Mouse (Mus musculus): ENCODE data around the gene Daam2. TPM values are rescaled to one million over a fixed set of nuclear protein-coding genes. Genes with fewer than 3 reads are reported as not detected.

Daam2 gene
- total and polyA plus RNA-seq, 3 experiments: 0.04 to 0.41 TPM; not detected in 1

GRCm38 (mm10) chr17:49468223-49468622, 95.9 kb downstream of the Daam2 start:
- Histone ChIP-seq H3K27me3 (replicated peaks) (no peaks in the 10 kb centered on the region), H3K27ac (ENCODE audit: insufficient read depth, low read depth) (no peak overlapping the region), H3K4me3 (replicated peaks in 1 of 3; ENCODE audit: low read depth in 2 of 3, low read length in 2 of 3, poor library complexity in 1 of 3) (no peak overlapping the region), H3K4me1 (ENCODE audit: control insufficient read depth in 1 of 2, insufficient read depth in 2 of 2) (peaks cover 3 to 19% of the 10 kb centered on the region in 2 experiments), H3K4me2 (ENCODE audit: insufficient read depth, low read depth, poor library complexity, severe bottlenecking) (no peak overlapping the region), H3K79me2 (replicated peaks; ENCODE audit: control insufficient read depth, extremely low read depth, insufficient read depth, poor library complexity, severe bottlenecking) (no peaks in the 10 kb centered on the region), H3K9me3 (replicated peaks; ENCODE audit: low read length) (no peaks in the 10 kb centered on the region), H3K36me3 (replicated peaks in 1 of 2; ENCODE audit: control insufficient read depth in 1 of 2, insufficient read depth in 1 of 2, low read length in 1 of 2) (no peaks in the 10 kb centered on the region), H3K9ac (ENCODE audit: insufficient read depth, low read depth) (no peak overlapping the region)
- in situ Hi-C loops (cut with MboI; ENCODE audit: low pct_ligation_motif_present, low pct_unique_long_range_greater_than_20kb, low sequenced_read_pairs) (no loop called here), dilution Hi-C loops (cut with MboI; ENCODE audit: extremely low pct_ligation_motif_present, extremely low pct_unique_long_range_greater_than_20kb, low sequenced_read_pairs) (no loop called here)
- TF ChIP-seq UBTF (IDR thresholded peaks at IDR 0.05; ENCODE audit: low read depth, low read length): no peak
- TF ChIP-seq EP300 (IDR thresholded peaks at IDR 0.05; ENCODE audit: low read length): no peak
- no peak for TF ChIP-seq ZNF384 (IDR thresholded peaks at IDR 0.05; ENCODE audit: low read depth, low read length)
- no peak for TF ChIP-seq PAX5 (IDR thresholded peaks at IDR 0.05; ENCODE audit: low read length)
- TF ChIP-seq TBP (conservative IDR thresholded peaks at IDR 0.05; ENCODE audit: low read depth, low read length): no peak
- no peak for TF ChIP-seq JUN (IDR thresholded peaks at IDR 0.05; ENCODE audit: insufficient read depth, low read depth, low read length)
- peak; percentile 68 to 100 for TF ChIP-seq CTCF (conservative IDR thresholded peaks at IDR 0.05 in 1 of 2, IDR thresholded peaks at IDR 0.05 in 1 of 2; ENCODE audit: low read depth in 2 of 2, low read length in 2 of 2)
- no peak for TF ChIP-seq CHD1 (IDR thresholded peaks at IDR 0.05; ENCODE audit: low read depth, low read length)
- no peak for TF ChIP-seq KAT2A (IDR thresholded peaks at IDR 0.05; ENCODE audit: insufficient replicate concordance, low read length)
- no peak for TF ChIP-seq MAZ (IDR thresholded peaks at IDR 0.05; ENCODE audit: low read depth, low read length)
- no peak for TF ChIP-seq SIN3A (IDR thresholded peaks at IDR 0.05; ENCODE audit: low read length)
- TF ChIP-seq IRF4 (IDR thresholded peaks at IDR 0.05; ENCODE audit: low read depth, low read length): no peak
- TF ChIP-seq ETS1 (conservative IDR thresholded peaks at IDR 0.05; ENCODE audit: low read depth, low read length): no peak
- TF ChIP-seq GABPA (IDR thresholded peaks at IDR 0.05; ENCODE audit: insufficient replicate concordance, low read depth, low read length): no peak
- no peak for TF ChIP-seq ELF1 (IDR thresholded peaks at IDR 0.05; ENCODE audit: low read depth, low read length)
- no peak for TF ChIP-seq MXI1 (IDR thresholded peaks at IDR 0.05; ENCODE audit: low read depth, low read length)
- no peak for TF ChIP-seq MAFK (IDR thresholded peaks at IDR 0.05; ENCODE audit: insufficient replicate concordance, low read length)
- TF ChIP-seq ZMIZ1 (IDR thresholded peaks at IDR 0.05; ENCODE audit: low read depth, low read length): no peak
- TF ChIP-seq HCFC1 (IDR thresholded peaks at IDR 0.05; ENCODE audit: low read depth, low read length): no peak
- no peak for TF ChIP-seq MAX (IDR thresholded peaks at IDR 0.05; ENCODE audit: low read length)
- TF ChIP-seq BHLHE40 (IDR thresholded peaks at IDR 0.05; ENCODE audit: low read depth, low read length): no peak
- TF ChIP-seq POLR2A (IDR thresholded peaks at IDR 0.05; ENCODE audit: low read depth, low read length): no peak
- no peak for TF ChIP-seq USF2 (conservative IDR thresholded peaks at IDR 0.05; ENCODE audit: low read depth, low read length)
- no peak for TF ChIP-seq POLR2AphosphoS2 (IDR thresholded peaks at IDR 0.05; ENCODE audit: low read depth, low read length)
- TF ChIP-seq E2F4 (IDR thresholded peaks at IDR 0.05; ENCODE audit: insufficient replicate concordance, low read depth, low read length): no peak
- no peak for TF ChIP-seq MYC (IDR thresholded peaks at IDR 0.05; ENCODE audit: low read depth, low read length)
- TF ChIP-seq NRF1 (IDR thresholded peaks at IDR 0.05; ENCODE audit: low read depth, low read length): no peak
- TF ChIP-seq RCOR1 (conservative IDR thresholded peaks at IDR 0.05; ENCODE audit: low read depth, low read length): no peak
- TF ChIP-seq ZKSCAN1 (IDR thresholded peaks at IDR 0.05; ENCODE audit: borderline replicate concordance, low read depth, low read length): no peak
- peak; percentile 77 for TF ChIP-seq RAD21 (IDR thresholded peaks at IDR 0.05; ENCODE audit: low read depth, low read length)
- TF ChIP-seq MEF2A (IDR thresholded peaks at IDR 0.05; ENCODE audit: borderline replicate concordance, low read depth, low read length): no peak
- peak; percentile 47 for TF ChIP-seq ZC3H11A (IDR thresholded peaks at IDR 0.05; ENCODE audit: low read depth, low read length)
- TF ChIP-seq CHD2 (IDR thresholded peaks at IDR 0.05; ENCODE audit: low read length): no peak
- TF ChIP-seq SMC3 (IDR thresholded peaks at IDR 0.05; ENCODE audit: low read depth, low read length): peak; percentile 91
- TF ChIP-seq JUND (conservative IDR thresholded peaks at IDR 0.05; ENCODE audit: low read depth, low read length): no peak
- peak; percentile 88; the same call in 1 of the 2 replicates for TF ChIP-seq NELFE (IDR thresholded peaks at IDR 0.05; ENCODE audit: low read depth, low read length)
- TF ChIP-seq TCF12 (IDR thresholded peaks at IDR 0.05; ENCODE audit: low read depth, low read length): no peak
- peak; percentile 58 for DNase-seq (ENCODE audit: extremely low read depth)
